Mouse (Mus musculus): ENCODE measurements around the gene Ssu72. TPM values are rescaled to one million over a fixed set of nuclear protein-coding genes. Genes with fewer than 3 reads are reported as not detected.
"Not testable (repeated sequence)": the region's sequence is repeated elsewhere in the genome, so short reads cannot be mapped to it uniquely, and the experiment has no call there.

The Ssu72 gene
- total and polyA plus RNA-seq, 2 experiments from 2014 or later = 95.7 to 106 TPM

DNA sequence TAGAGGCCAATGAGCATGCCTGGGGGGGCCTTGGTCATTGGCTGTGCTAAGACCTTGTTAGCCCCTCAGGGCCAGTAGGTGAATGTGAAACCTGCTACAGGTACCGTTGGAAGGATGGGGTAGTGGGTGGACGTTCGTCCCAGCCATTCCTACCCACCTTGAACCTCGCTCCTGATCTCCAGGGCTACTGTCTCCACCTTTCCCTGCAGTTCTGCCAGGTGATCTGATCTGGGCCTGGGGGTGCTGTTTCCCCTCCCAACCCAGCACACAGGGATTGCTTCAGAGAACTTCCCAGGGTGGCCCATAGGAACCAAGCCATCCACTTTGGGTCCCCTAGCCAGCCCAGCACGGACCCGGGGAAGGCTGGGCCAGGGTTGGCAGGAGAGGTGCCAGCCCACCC, 34.6 kb downstream of the Ssu72 start:
- Histone ChIP-seq H3K4me3 (ENCODE audit: low read depth, low read length) (no peak overlapping the region), H3K9me3 (replicated peaks; ENCODE audit: control insufficient read depth, low read length) (no peaks in the 10 kb centered on the region), H3K4me2 (ENCODE audit: low read depth, low read length) (no peak overlapping the region), H3K36me3 (replicated peaks; ENCODE audit: control insufficient read depth, insufficient read depth, low read length) (peaks cover 47% of the 10 kb centered on the region), H3K27ac (ENCODE audit: low read depth) (no peak overlapping the region), H3K27me3 (ENCODE audit: control insufficient read depth, insufficient read depth, low read length) (no peaks in the 10 kb centered on the region), H3K4me1 (ENCODE audit: control insufficient read depth, insufficient read depth) (peaks cover 6% of the 10 kb centered on the region), H3K9ac (replicated peaks; ENCODE audit: low read depth, low read length) (no peak overlapping the region)
- DNase-seq (ENCODE audit: low spot score) (no peak), ATAC-seq (ENCODE audit: insufficient read depth, low read depth) (no peak)
- WGBS = 76% methylated on average over 6 of the region's 6 CpGs
- TF ChIP-seq CTCF (IDR thresholded peaks at IDR 0.05; ENCODE audit: low read depth) = no peak
- no peak for TF ChIP-seq EP300 (IDR thresholded peaks at IDR 0.05; ENCODE audit: low read depth)

DNA sequence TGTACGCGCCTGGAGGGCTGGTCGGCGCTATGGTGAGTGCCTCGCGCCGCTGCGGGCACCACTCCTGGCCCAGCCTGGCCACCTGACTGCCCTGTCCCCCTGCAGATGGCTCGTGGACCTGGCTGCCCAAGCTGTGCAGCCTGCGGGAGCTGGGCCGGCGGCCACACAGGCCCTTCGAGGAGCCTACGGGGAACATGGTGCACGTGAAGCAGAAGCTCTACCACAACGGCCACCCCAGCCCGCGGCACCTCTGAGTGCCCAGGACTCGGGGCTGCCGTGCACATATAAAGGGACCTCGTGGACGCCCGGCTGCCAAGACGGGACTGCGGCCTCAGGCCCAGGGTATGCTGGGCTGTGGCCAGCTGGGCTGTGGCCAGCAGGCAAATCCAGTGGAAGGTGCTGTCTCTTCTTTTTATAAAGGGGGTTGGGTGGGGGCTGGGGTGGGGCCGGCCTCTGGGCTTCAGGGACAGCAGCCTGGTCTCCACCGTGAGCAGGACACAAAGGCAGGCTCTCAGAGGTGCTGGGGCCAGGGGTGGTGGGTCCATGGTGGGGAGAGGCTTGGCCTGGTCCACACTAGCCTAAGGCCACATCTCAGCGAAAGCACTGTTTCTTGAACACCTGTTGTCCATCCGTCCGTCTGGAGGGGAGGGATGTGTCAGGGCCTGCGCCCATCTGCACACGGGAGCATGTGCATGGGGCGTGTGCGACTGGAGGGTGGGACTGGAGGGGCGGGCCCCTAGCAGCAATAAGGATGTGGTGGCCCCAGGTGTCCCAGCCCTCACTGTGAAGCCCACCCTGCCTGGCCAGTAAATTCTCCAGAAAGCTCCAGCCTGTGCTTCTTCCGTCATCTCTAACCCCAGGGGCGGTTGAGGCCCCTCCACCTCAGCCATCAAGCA, 35.4 kb downstream of the Ssu72 start:
- peaks cover 55% of the 10 kb centered on the region for H3K36me3 ChIP-seq (replicated peaks; ENCODE audit: control insufficient read depth, insufficient read depth, low read length)
- H3K4me3 ChIP-seq (ENCODE audit: low read depth, low read length) = no peak overlapping the region
- no peak overlapping the region for H3K4me2 ChIP-seq (ENCODE audit: low read depth, low read length)
- DNase-seq (ENCODE audit: low spot score) (peak; percentile 25), ATAC-seq (ENCODE audit: insufficient read depth, low read depth) (peak; percentile 51)
- H3K27ac ChIP-seq (ENCODE audit: low read depth) = no peak overlapping the region
- peaks cover 6% of the 10 kb centered on the region for H3K4me1 ChIP-seq (ENCODE audit: control insufficient read depth, insufficient read depth)
- TF ChIP-seq CTCF (IDR thresholded peaks at IDR 0.05; ENCODE audit: low read depth) (no peak), EP300 (IDR thresholded peaks at IDR 0.05; ENCODE audit: low read depth) (no peak)
- no peak overlapping the region; the same call in 1 of the 2 replicates for H3K9ac ChIP-seq (replicated peaks; ENCODE audit: low read depth, low read length)
- no peaks in the 10 kb centered on the region for H3K27me3 ChIP-seq (ENCODE audit: control insufficient read depth, insufficient read depth, low read length)
- WGBS = 63% methylated on average over 36 of the region's 37 CpGs
- no peaks in the 10 kb centered on the region for H3K9me3 ChIP-seq (replicated peaks; ENCODE audit: control insufficient read depth, low read length)

DNA sequence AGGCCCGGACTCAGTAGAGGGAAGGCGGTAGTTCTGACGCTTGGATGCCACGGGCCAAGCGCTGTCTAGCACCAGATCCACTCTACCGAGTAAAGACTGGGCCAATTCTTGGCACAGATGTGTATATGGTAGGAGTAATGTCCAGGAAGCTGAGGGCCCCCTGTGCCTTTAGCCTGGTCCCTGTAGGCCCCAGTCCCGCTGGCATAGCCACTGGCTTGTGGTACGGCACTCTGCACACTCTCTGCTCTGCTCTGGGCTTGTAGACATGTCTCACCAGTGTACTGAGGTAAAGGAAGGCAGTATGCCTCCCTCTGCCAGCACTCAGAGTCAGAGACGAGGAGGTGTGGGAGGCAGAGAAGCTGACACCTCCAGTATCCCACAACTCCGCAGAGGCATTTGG, 36.1 kb downstream of the Ssu72 start:
- H3K9me3 ChIP-seq (replicated peaks; ENCODE audit: control insufficient read depth, low read length); H3K27me3 ChIP-seq (ENCODE audit: control insufficient read depth, insufficient read depth, low read length); H3K4me1 ChIP-seq (ENCODE audit: control insufficient read depth, insufficient read depth); H3K27ac ChIP-seq (ENCODE audit: low read depth); H3K4me2 ChIP-seq (ENCODE audit: low read depth, low read length); DNase-seq (ENCODE audit: low spot score); H3K4me3 ChIP-seq (ENCODE audit: low read depth, low read length); H3K9ac ChIP-seq (replicated peaks; ENCODE audit: low read depth, low read length); ATAC-seq (ENCODE audit: insufficient read depth, low read depth): not testable (repeated sequence)
- H3K36me3 ChIP-seq (replicated peaks; ENCODE audit: control insufficient read depth, insufficient read depth, low read length) = peaks cover 62% of the 10 kb centered on the region
- WGBS = 81% methylated on average over 10 of the region's 10 CpGs

GRCm38 (mm10) chr4:155742684-155743083, 38.1 kb downstream of the Ssu72 start:
- no peak for ATAC-seq (ENCODE audit: insufficient read depth, low read depth)
- H3K27me3 ChIP-seq (ENCODE audit: control insufficient read depth, insufficient read depth, low read length) = no peaks in the 10 kb centered on the region
- peaks cover 75% of the 10 kb centered on the region for H3K36me3 ChIP-seq (replicated peaks; ENCODE audit: control insufficient read depth, insufficient read depth, low read length)
- H3K4me3 ChIP-seq (ENCODE audit: low read depth, low read length) = no peak overlapping the region
- H3K4me2 ChIP-seq (ENCODE audit: low read depth, low read length) = no peak overlapping the region
- no peaks in the 10 kb centered on the region for H3K9me3 ChIP-seq (replicated peaks; ENCODE audit: control insufficient read depth, low read length)
- no peak for DNase-seq (ENCODE audit: low spot score)
- H3K9ac ChIP-seq (replicated peaks; ENCODE audit: low read depth, low read length) = no peak overlapping the region
- 95% methylated on average over 5 of the region's 5 CpGs for whole genome bisulfite sequencing
- TF ChIP-seq CTCF (IDR thresholded peaks at IDR 0.05; ENCODE audit: low read depth) (no peak), EP300 (IDR thresholded peaks at IDR 0.05; ENCODE audit: low read depth) (no peak)
- H3K4me1 ChIP-seq (ENCODE audit: control insufficient read depth, insufficient read depth) = no peaks in the 10 kb centered on the region
- no peak overlapping the region for H3K27ac ChIP-seq (ENCODE audit: low read depth)

DNA sequence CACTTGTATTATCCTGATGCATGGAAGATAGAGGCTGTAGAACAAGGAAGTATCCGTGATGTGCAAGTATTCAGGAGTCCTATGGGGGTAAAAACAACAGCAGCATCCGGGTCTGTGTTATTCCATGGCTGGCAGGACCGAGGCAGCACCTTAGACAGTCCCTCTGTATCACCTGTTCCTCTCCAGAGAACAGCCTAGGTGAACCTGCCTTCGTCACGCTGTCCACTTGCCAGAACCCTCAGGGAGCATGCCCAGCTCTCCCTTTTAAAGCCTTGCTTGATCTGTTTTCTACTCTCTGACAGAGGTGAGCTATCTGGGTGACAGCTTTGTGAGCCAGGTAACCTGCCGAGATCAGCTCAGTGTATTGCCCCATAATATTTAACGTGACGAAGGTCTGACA, 39.9 kb downstream of the Ssu72 start:
- TF ChIP-seq EP300 (IDR thresholded peaks at IDR 0.05; ENCODE audit: low read depth) (no peak), CTCF (IDR thresholded peaks at IDR 0.05; ENCODE audit: low read depth) (no peak)
- Histone ChIP-seq H3K4me1 (ENCODE audit: control insufficient read depth, insufficient read depth) (no peaks in the 10 kb centered on the region), H3K9me3 (replicated peaks; ENCODE audit: control insufficient read depth, low read length) (no peaks in the 10 kb centered on the region), H3K4me3 (ENCODE audit: low read depth, low read length) (no peak overlapping the region), H3K9ac (replicated peaks; ENCODE audit: low read depth, low read length) (no peak overlapping the region), H3K27ac (ENCODE audit: low read depth) (no peak overlapping the region), H3K36me3 (replicated peaks; ENCODE audit: control insufficient read depth, insufficient read depth, low read length) (peaks cover 93% of the 10 kb centered on the region), H3K4me2 (ENCODE audit: low read depth, low read length) (no peak overlapping the region), H3K27me3 (ENCODE audit: control insufficient read depth, insufficient read depth, low read length) (no peaks in the 10 kb centered on the region)
- DNase-seq (ENCODE audit: low spot score) (no peak), ATAC-seq (ENCODE audit: insufficient read depth, low read depth) (no peak)
- 85% methylated on average over 8 of the region's 8 CpGs for WGBS

DNA sequence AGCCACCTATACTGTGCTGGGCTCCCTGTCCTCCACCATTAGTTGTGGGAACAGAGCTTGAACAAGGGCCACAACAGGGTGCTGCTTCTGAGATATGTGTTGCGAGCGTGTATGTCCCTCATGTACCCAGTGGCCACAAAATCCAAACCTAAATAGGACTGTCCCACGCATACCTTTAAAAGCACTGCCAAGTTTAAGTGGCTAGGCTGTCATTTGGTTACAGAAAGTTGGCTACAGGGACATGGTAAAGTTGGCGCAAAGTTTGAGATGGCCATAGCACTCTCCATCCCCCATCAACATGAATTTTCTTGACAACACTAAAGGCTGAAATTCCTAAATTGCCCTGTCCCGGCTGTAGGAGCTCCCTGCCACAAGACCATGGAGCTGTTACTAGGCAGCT, 40.5 kb downstream of the Ssu72 start:
- no peak for ATAC-seq (ENCODE audit: insufficient read depth, low read depth)
- TF ChIP-seq CTCF (IDR thresholded peaks at IDR 0.05; ENCODE audit: low read depth) (no peak), EP300 (IDR thresholded peaks at IDR 0.05; ENCODE audit: low read depth) (no peak)
- no peak overlapping the region for H3K4me2 ChIP-seq (ENCODE audit: low read depth, low read length)
- peaks cover 97% of the 10 kb centered on the region for H3K36me3 ChIP-seq (replicated peaks; ENCODE audit: control insufficient read depth, insufficient read depth, low read length)
- H3K27me3 ChIP-seq (ENCODE audit: control insufficient read depth, insufficient read depth, low read length) = no peaks in the 10 kb centered on the region
- WGBS = 95% methylated on average over 5 of the region's 5 CpGs
- no peak overlapping the region for H3K9ac ChIP-seq (replicated peaks; ENCODE audit: low read depth, low read length)
- no peaks in the 10 kb centered on the region for H3K4me1 ChIP-seq (ENCODE audit: control insufficient read depth, insufficient read depth)
- no peak for DNase-seq (ENCODE audit: low spot score)
- no peak overlapping the region for H3K27ac ChIP-seq (ENCODE audit: low read depth)
- H3K9me3 ChIP-seq (replicated peaks; ENCODE audit: control insufficient read depth, low read length) = no peaks in the 10 kb centered on the region
- no peak overlapping the region for H3K4me3 ChIP-seq (ENCODE audit: low read depth, low read length)
